38 mouse cellular contexts compared by ENCODE assay signal in genomic region chr10:58236613-58237012, GRCm38 (mm10). TPM values are rescaled to one million over a fixed set of nuclear protein-coding genes. Genes with fewer than 3 reads are reported as not detected.
DNase-seq lines count a peak whose midpoint lies in the region; ATAC-seq and TF ChIP-seq lines count a peak whose summit lies in the region.
"Had no signal": no experiment of that assay in that cellular context is flagged by ENCODE, and none has a peak within 500 bp of the region (broad histone marks: within the 10 kb centered on the region; RNA-seq: fewer than 3 reads in every experiment).

Gene Gm4981, minus strand, starts transcription at chr10:58236701.

- DNase-seq in liver, postnatal 0 days: peak; percentile 32
- DNase-seq in liver, embryonic 11.5 days (ENCODE audit: low spot score): no peak
- peak; percentile 31 for DNase-seq in R1 (ENCODE audit: low read depth, low spot score)
- DNase-seq in limb, embryonic 10.5 days (ENCODE audit: low spot score): peak; percentile 27
- peak; percentile 7 for DNase-seq in yolk sac, embryonic 10.5 days (ENCODE audit: low spot score)
- DNase-seq in frontal cortex, postnatal 14 days (ENCODE audit: low spot score in 2 of 2): no peak
- DNase-seq: adrenal gland, postnatal 25 days; B cell, adult 2 months; cerebellum, adult 11-12 months; cerebellum, postnatal 10 days; gastrocnemius, postnatal 25 days; heart, adult 18-20 months; heart, postnatal 10 days; kidney, adult 2 months; kidney, postnatal 36 days; lung, embryonic 14.5 days; lung, postnatal 14 days; right cerebral cortex, adult 18-20 months; thymus, adult 2 months; thymus, postnatal 36 days had no signal

- no peaks in the 10 kb centered on the region for H3K36me3 ChIP-seq in liver, postnatal 0 days (replicated peaks; ENCODE audit: insufficient read depth, low read length)
- no peaks in the 10 kb centered on the region for H3K36me3 ChIP-seq in liver, embryonic 11.5 days (ENCODE audit: control insufficient read depth, insufficient read depth, low read length)
- H3K36me3 ChIP-seq in limb, embryonic 10.5 days: no peaks in the 10 kb centered on the region
- H3K36me3 ChIP-seq: G1E; heart, embryonic 13.5 days; midbrain, embryonic 15.5 days; neural tube, embryonic 12.5 days; stomach, embryonic 15.5 days had no signal

- H3K4me2 ChIP-seq in liver, postnatal 0 days (ENCODE audit: low read depth, low read length): no peak within 1 kb of the TSS
- no peak within 1 kb of the TSS for H3K4me2 ChIP-seq in liver, embryonic 11.5 days
- H3K4me2 ChIP-seq: heart, embryonic 13.5 days; lung, embryonic 14.5 days; midbrain, embryonic 15.5 days; neural tube, embryonic 12.5 days; stomach, embryonic 15.5 days had no signal

- H3K27ac ChIP-seq in liver, postnatal 0 days (ENCODE audit: low read depth): no peak within 1 kb of the TSS
- H3K27ac ChIP-seq in liver, embryonic 11.5 days (ENCODE audit: low read depth, low read length): no peak within 1 kb of the TSS
- no peak within 1 kb of the TSS for H3K27ac ChIP-seq in limb, embryonic 10.5 days
- H3K27ac ChIP-seq: heart, embryonic 13.5 days; layer of hippocampus, adult 2 months; liver, embryonic 14.5 days; midbrain, embryonic 15.5 days; neural tube, embryonic 12.5 days; stomach, embryonic 15.5 days had no signal

- 82% methylated on average over 10 of the region's 10 CpGs for WGBS in liver, postnatal 0 days (ENCODE audit: insufficient replicate concordance)
- 78% methylated on average over 10 of the region's 10 CpGs for WGBS in liver, embryonic 11.5 days
- 87% methylated on average over 10 of the region's 10 CpGs for WGBS in limb, embryonic 10.5 days

- H3K4me3 ChIP-seq in liver, postnatal 0 days (ENCODE audit: low read depth, low read length): no peak within 1 kb of the TSS
- no peak within 1 kb of the TSS for H3K4me3 ChIP-seq in liver, embryonic 11.5 days (ENCODE audit: low read depth, low read length)
- H3K4me3 ChIP-seq in limb, embryonic 10.5 days: no peak within 1 kb of the TSS
- H3K4me3 ChIP-seq: erythroblast, embryonic 14.5 days; heart, embryonic 13.5 days; layer of hippocampus, adult 2 months; midbrain, embryonic 15.5 days; myocyte; neural tube, embryonic 12.5 days; stomach, embryonic 15.5 days had no signal

- H3K27me3 ChIP-seq in liver, postnatal 0 days (ENCODE audit: insufficient read depth, low read length): no peaks in the 10 kb centered on the region
- H3K27me3 ChIP-seq in liver, embryonic 11.5 days (replicated peaks; ENCODE audit: control insufficient read depth, insufficient read depth, low read length): no peaks in the 10 kb centered on the region
- no peaks in the 10 kb centered on the region for H3K27me3 ChIP-seq in limb, embryonic 10.5 days (ENCODE audit: low read depth, poor library complexity, severe bottlenecking)
- H3K27me3 ChIP-seq: heart, embryonic 13.5 days; midbrain, embryonic 15.5 days; neural tube, embryonic 12.5 days; stomach, embryonic 15.5 days had no signal

- no peak for ATAC-seq in liver, postnatal 0 days
- no peak for ATAC-seq in liver, embryonic 11.5 days (replicated peaks; ENCODE audit: low FRiP score)
- no peak for ATAC-seq in frontal cortex, adult (ENCODE audit: low TSS enrichment)
- ATAC-seq: hindbrain, embryonic 16.5 days; midbrain, embryonic 15.5 days had no signal

- H3K9ac ChIP-seq in liver, postnatal 0 days (replicated peaks): no peak within 1 kb of the TSS
- H3K9ac ChIP-seq in liver, embryonic 11.5 days (ENCODE audit: low read depth, low read length): no peak within 1 kb of the TSS
- H3K9ac ChIP-seq: heart, embryonic 13.5 days; liver, embryonic 14.5 days; lung, embryonic 14.5 days; midbrain, embryonic 15.5 days; neural tube, embryonic 12.5 days; stomach, embryonic 15.5 days had no signal

- TF ChIP-seq EP300 in liver, postnatal 0 days (IDR thresholded peaks at IDR 0.05; ENCODE audit: low read depth): no peak

- peaks cover 4% of the 10 kb centered on the region for H3K9me3 ChIP-seq in liver, postnatal 0 days (ENCODE audit: low read length)
- peaks cover 7% of the 10 kb centered on the region for H3K9me3 ChIP-seq in liver, embryonic 11.5 days (ENCODE audit: control insufficient read depth, low read length)
- H3K9me3 ChIP-seq in limb, embryonic 10.5 days (replicated peaks): peaks cover 15% of the 10 kb centered on the region

- TF ChIP-seq CTCF in liver, postnatal 0 days (IDR thresholded peaks at IDR 0.05; ENCODE audit: low read depth): no peak

- no peaks in the 10 kb centered on the region for H3K4me1 ChIP-seq in liver, postnatal 0 days (ENCODE audit: insufficient read depth)
- no peaks in the 10 kb centered on the region for H3K4me1 ChIP-seq in liver, embryonic 11.5 days (replicated peaks; ENCODE audit: control insufficient read depth, insufficient read depth, low read length)
- no peaks in the 10 kb centered on the region for H3K4me1 ChIP-seq in limb, embryonic 10.5 days
- H3K4me1 ChIP-seq: heart, embryonic 13.5 days; midbrain, embryonic 15.5 days; neural tube, embryonic 12.5 days; stomach, embryonic 15.5 days had no signal

RNA-seq across cellular contexts. Expression of gene Gm4981, which starts in this region (rescaled TPM):
- not detected in 2 replicates for polyA plus RNA-seq in liver, postnatal 0 days (2015; fragmentation: Nextera tagmentation; extraction: Ambion mirVana)
- polyA plus RNA-seq in liver, embryonic 11.5 days (2014; fragmentation: Nextera tagmentation; extraction: Ambion mirVana): not detected in 2 replicates
- not detected in 2 replicates for polyA plus RNA-seq in limb, embryonic 10.5 days (2016; fragmentation: Nextera tagmentation; extraction: Ambion mirVana)
- polyA plus RNA-seq: embryonic facial prominence, embryonic 14.5 days; erythroblast, embryonic 14.5 days; forebrain, embryonic 11.5 days; G1E; heart, embryonic 13.5 days; hindbrain, embryonic 11.5 days; hindbrain, embryonic 16.5 days; intestine, embryonic 14.5 days; kidney, adult 2 months; kidney, embryonic 16.5 days; limb, embryonic 14.5 days; liver, embryonic 14.5 days; lung, embryonic 14.5 days; midbrain, embryonic 15.5 days; myocyte; neural tube, embryonic 12.5 days; spleen, adult 2 months; stomach, embryonic 15.5 days; thymus, adult 2 months had no signal

Comparison
In these comparisons a context has a peak if more than half of its experiments do, and no peak if none do; other contexts are left out.
1. Peak in DNase-seq in liver, postnatal 0 days; RNA of the gene not detected or under 1 TPM.
2. Peak in DNase-seq in limb, embryonic 10.5 days; RNA of the gene not detected or under 1 TPM.
3. DNase-seq: peak in R1 (single experiment) and yolk sac, embryonic 10.5 days (single experiment); none in liver, embryonic 11.5 days (single experiment) and frontal cortex, postnatal 14 days (0 of 2).